Mouse (Mus musculus) small intestine, adult 2 months (tissue): ENCODE results near the gene Ddah1.

Experiments
- CTCF ChIP-seq: fragments of 200-500 bp; IDR thresholded peaks from 2 replicates; pipeline ENCODE4 v1.5.1; 2012; ENCODE audit warnings: low read depth, mild to moderate bottlenecking, control low read depth, inconsistent platforms, low read length, moderate library complexity, mixed read lengths; ENCODE audit not compliant: insufficient replicate concordance, insufficient read length; ENCODE audit errors: extremely low read depth
- POLR2A ChIP-seq: fragments of 200-500 bp; IDR thresholded peaks from 2 replicates; pipeline ENCODE4 v1.6.1; 2012; ENCODE audit warnings: low read depth, mild to moderate bottlenecking, control low read depth, inconsistent platforms, low read length, moderate library complexity

GRCm38 (mm10) chr3:145820938-145821337 lies 62.5 kb downstream of the Ddah1 start:
- no peak for TF ChIP-seq CTCF
- TF ChIP-seq POLR2A, result no peak
